Mouse (Mus musculus): ENCODE data around the gene Igf1. TPM values are rescaled to one million over a fixed set of nuclear protein-coding genes. Genes with fewer than 3 reads are reported as not detected.

Igf1 gene
- polyA plus RNA-seq, 1 experiment from 2014 or later, result 16.7 TPM

DNA sequence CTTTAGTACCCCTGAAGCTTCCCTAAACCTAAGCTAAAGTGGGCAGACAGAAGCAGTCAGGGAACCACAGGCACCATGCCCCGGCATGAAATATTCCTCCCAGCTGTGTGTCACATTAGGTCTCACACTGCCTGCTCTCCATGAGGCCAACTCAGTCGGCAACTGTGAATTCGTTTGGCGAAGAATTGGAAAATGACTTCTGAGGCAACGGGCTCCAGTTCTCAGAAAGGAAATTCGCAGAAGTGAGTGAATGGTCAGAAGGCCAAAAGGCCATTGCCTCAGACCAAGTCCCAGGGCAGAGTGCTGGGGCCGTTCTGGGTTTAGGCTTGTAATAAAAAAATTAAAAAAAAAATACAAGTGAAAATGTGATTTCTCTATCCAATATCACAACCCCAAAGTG lies 43.9 kb downstream of the Igf1 start:
- WGBS, result 70% methylated on average over 7 of the region's 7 CpGs

DNA sequence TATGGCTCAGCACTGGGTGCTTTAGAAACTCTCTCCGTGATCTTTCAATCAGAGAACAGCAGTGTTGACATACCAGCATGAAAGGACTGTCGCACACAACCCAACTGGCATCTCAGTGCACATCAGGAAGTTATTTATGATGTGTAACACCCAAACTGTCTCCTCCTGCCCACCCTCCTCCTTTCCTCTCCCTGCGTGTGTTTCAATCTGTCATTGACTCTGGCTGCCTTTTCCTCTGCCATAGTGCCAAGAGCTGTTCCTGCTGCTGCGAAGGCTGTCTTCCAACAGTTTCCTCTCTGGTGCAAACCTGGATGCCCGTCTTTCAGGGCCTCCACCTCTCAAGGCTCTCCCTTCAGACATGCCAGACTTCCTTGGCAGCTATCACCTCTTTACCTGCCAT lies 46.3 kb downstream of the Igf1 start:
- no peaks in the 10 kb centered on the region for H3K36me3 ChIP-seq (ENCODE audit: control insufficient read depth, insufficient read depth, low read length)
- no peak overlapping the region for H3K4me3 ChIP-seq (ENCODE audit: low read depth, low read length)
- no peak overlapping the region for H3K4me2 ChIP-seq
- WGBS, result 81% methylated on average over 5 of the region's 5 CpGs
- H3K27ac ChIP-seq (ENCODE audit: low read depth, low read length), result no peak overlapping the region
- DNase-seq (ENCODE audit: low spot score, missing footprints) (no peak), ATAC-seq (ENCODE audit: low FRiP score) (no peak)
- H3K9ac ChIP-seq (ENCODE audit: low read length), result no peak overlapping the region
- no peaks in the 10 kb centered on the region for H3K4me1 ChIP-seq (ENCODE audit: control insufficient read depth, insufficient read depth, low read length)
- H3K9me3 ChIP-seq (ENCODE audit: control insufficient read depth, low read length), result no peaks in the 10 kb centered on the region
- no peaks in the 10 kb centered on the region for H3K27me3 ChIP-seq (ENCODE audit: control insufficient read depth, insufficient read depth, low read length)

More for the DNA sequence above, 43.9 kb downstream of the Igf1 start:
- H3K27ac ChIP-seq (ENCODE audit: low read depth, low read length), result no peak overlapping the region
- no peaks in the 10 kb centered on the region for H3K27me3 ChIP-seq (ENCODE audit: control insufficient read depth, insufficient read depth, low read length)
- DNase-seq (ENCODE audit: low spot score, missing footprints) (no peak), ATAC-seq (ENCODE audit: low FRiP score) (no peak)
- no peak overlapping the region for H3K9ac ChIP-seq (ENCODE audit: low read length)
- no peaks in the 10 kb centered on the region for H3K36me3 ChIP-seq (ENCODE audit: control insufficient read depth, insufficient read depth, low read length)
- no peak overlapping the region for H3K4me3 ChIP-seq (ENCODE audit: low read depth, low read length)
- no peaks in the 10 kb centered on the region for H3K9me3 ChIP-seq (ENCODE audit: control insufficient read depth, low read length)
- no peaks in the 10 kb centered on the region for H3K4me1 ChIP-seq (ENCODE audit: control insufficient read depth, insufficient read depth, low read length)
- H3K4me2 ChIP-seq, result no peak overlapping the region

DNA sequence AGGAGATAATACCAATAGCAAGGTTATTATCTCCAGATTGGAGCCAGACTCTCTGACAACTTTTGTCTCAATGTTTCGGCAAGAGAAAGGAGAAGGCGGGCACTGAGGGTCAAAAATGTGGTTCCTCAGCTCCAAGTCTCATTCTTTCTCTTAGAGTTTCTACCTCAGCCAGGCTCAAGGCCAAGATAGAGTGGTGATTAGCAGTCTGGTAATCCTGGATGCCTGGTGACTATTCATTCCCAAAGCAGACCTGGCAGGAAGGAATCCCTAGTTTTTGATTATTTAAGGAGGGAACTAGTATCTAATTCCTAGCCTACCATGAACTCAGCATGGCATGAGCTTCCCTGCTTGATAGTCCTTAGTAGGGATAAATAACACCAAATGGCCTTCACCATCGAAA lies 47.0 kb downstream of the Igf1 start:
- WGBS, result 79% methylated on average over 3 of the region's 3 CpGs
- no peaks in the 10 kb centered on the region for H3K4me1 ChIP-seq (ENCODE audit: control insufficient read depth, insufficient read depth, low read length)
- no peak overlapping the region for H3K4me2 ChIP-seq
- no peak overlapping the region for H3K9ac ChIP-seq (ENCODE audit: low read length)
- H3K4me3 ChIP-seq (ENCODE audit: low read depth, low read length), result no peak overlapping the region
- ATAC-seq (ENCODE audit: low FRiP score), result no peak
- H3K36me3 ChIP-seq (ENCODE audit: control insufficient read depth, insufficient read depth, low read length), result no peaks in the 10 kb centered on the region
- no peaks in the 10 kb centered on the region for H3K9me3 ChIP-seq (ENCODE audit: control insufficient read depth, low read length)
- H3K27ac ChIP-seq (ENCODE audit: low read depth, low read length), result no peak overlapping the region
- no peaks in the 10 kb centered on the region for H3K27me3 ChIP-seq (ENCODE audit: control insufficient read depth, insufficient read depth, low read length)
- no peak for DNase-seq (ENCODE audit: low spot score, missing footprints)

DNA sequence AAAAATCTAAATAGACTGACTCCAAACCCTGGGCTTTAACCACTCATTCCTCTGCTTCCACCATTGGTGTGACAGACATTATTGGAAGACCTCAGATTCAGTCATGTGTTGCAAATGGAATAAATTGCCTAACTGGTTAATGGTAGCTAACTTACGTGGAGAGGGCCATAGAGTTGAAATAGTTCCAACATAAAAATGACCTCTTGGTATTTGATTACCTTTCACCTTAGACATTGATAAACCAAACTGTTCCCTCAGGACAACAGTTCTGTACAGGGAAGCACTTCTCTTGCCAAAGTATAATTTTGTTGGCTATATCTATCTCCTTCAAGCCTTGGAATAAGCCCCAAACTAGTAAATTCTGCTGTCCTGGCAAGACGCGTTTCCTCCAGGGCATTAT lies 48.1 kb downstream of the Igf1 start:
- Histone ChIP-seq H3K27ac (ENCODE audit: low read depth, low read length) (no peak overlapping the region), H3K4me1 (ENCODE audit: control insufficient read depth, insufficient read depth, low read length) (no peaks in the 10 kb centered on the region), H3K9ac (ENCODE audit: low read length) (no peak overlapping the region), H3K36me3 (ENCODE audit: control insufficient read depth, insufficient read depth, low read length) (no peaks in the 10 kb centered on the region), H3K27me3 (ENCODE audit: control insufficient read depth, insufficient read depth, low read length) (no peaks in the 10 kb centered on the region), H3K4me3 (ENCODE audit: low read depth, low read length) (no peak overlapping the region), H3K4me2 (no peak overlapping the region), H3K9me3 (ENCODE audit: control insufficient read depth, low read length) (no peaks in the 10 kb centered on the region)
- DNase-seq (ENCODE audit: low spot score, missing footprints) (no peak), ATAC-seq (ENCODE audit: low FRiP score) (no peak)
- WGBS, result 89% methylated on average over 3 of the region's 3 CpGs

DNA sequence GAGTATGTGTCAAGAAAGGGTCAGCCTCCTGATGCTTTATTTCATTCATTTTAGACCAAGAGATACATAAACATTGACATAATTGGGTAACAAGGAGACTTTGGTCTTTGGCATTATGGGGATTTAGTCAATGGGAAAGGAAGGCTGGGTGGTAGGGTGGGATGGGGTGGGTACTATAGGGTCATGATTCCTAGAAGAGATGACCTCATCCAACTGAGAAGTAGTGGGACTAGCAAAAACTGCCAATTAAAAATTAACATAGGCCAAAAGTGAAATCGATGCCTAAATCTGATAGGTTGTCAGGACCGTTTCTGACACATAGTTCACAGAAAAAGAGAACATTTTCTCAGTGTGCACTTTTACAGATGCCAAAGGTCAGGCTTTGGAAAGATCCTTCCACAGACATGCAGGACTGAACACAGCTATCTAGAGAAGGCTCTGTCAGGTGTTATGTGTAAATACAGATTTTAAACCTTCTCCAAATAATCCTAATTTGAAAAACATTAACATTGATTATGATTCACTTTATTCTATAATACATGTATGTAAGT lies 48.8 kb downstream of the Igf1 start:
- H3K4me2 ChIP-seq, result no peak overlapping the region
- DNase-seq (ENCODE audit: low spot score, missing footprints), result no peak
- H3K9me3 ChIP-seq (ENCODE audit: control insufficient read depth, low read length), result no peaks in the 10 kb centered on the region
- no peaks in the 10 kb centered on the region for H3K36me3 ChIP-seq (ENCODE audit: control insufficient read depth, insufficient read depth, low read length)
- ATAC-seq (ENCODE audit: low FRiP score), result no peak
- H3K9ac ChIP-seq (ENCODE audit: low read length), result no peak overlapping the region
- H3K27me3 ChIP-seq (ENCODE audit: control insufficient read depth, insufficient read depth, low read length), result no peaks in the 10 kb centered on the region
- H3K4me3 ChIP-seq (ENCODE audit: low read depth, low read length), result no peak overlapping the region
- H3K27ac ChIP-seq (ENCODE audit: low read depth, low read length), result no peak overlapping the region
- no peaks in the 10 kb centered on the region for H3K4me1 ChIP-seq (ENCODE audit: control insufficient read depth, insufficient read depth, low read length)
- 80% methylated on average over 2 of the region's 2 CpGs for WGBS

DNA sequence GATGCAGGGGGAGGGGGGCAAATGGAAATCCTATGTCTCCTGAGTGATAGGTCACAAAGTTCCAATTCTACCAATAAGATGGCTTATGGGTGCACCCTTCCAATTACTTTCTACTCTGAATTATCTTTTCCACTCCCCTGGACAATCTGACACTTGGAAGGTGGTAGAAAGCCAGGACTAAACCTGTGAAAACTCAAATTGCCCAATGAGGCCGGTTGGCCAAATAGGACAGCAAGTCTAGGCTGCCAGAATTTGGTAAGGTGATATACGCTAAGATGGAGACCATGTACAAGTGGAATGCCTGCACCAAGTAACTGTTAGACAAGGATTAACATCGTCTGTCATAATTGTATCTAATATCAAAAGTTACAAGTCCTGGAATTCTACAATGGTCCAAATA lies 55.8 kb downstream of the Igf1 start:
- H3K4me1 ChIP-seq (ENCODE audit: control insufficient read depth, insufficient read depth, low read length), result no peaks in the 10 kb centered on the region
- no peak overlapping the region for H3K9ac ChIP-seq (ENCODE audit: low read length)
- no peak for ATAC-seq (ENCODE audit: low FRiP score)
- WGBS, result 89% methylated on average over 3 of the region's 3 CpGs
- no peak overlapping the region for H3K4me3 ChIP-seq (ENCODE audit: low read depth, low read length)
- H3K4me2 ChIP-seq, result no peak overlapping the region
- no peaks in the 10 kb centered on the region for H3K27me3 ChIP-seq (ENCODE audit: control insufficient read depth, insufficient read depth, low read length)
- H3K36me3 ChIP-seq (ENCODE audit: control insufficient read depth, insufficient read depth, low read length), result no peaks in the 10 kb centered on the region
- H3K9me3 ChIP-seq (ENCODE audit: control insufficient read depth, low read length), result no peaks in the 10 kb centered on the region
- no peak overlapping the region for H3K27ac ChIP-seq (ENCODE audit: low read depth, low read length)
- DNase-seq (ENCODE audit: low spot score, missing footprints), result no peak

DNA sequence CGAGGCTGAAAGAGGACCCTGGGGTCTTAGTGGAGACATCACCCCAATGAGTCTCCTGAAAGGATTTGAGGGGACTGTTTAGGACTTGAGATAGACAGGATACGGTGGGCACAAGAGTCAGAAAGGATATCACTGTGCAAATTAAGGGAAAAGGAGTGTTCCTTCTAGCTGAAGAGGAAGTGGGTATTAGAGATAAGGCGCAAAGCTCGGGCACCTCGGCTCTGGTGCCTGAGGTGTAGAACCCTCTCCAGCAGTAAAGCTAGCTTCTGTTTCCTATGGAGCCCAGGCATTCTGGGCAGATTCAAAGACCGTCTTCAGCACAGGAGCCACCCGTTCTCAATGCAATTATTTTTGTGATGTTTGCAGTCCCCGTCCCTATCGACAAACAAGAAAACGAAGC lies 56.9 kb downstream of the Igf1 start:
- no peaks in the 10 kb centered on the region for H3K4me1 ChIP-seq (ENCODE audit: control insufficient read depth, insufficient read depth, low read length)
- no peak overlapping the region for H3K9ac ChIP-seq (ENCODE audit: low read length)
- H3K27me3 ChIP-seq (ENCODE audit: control insufficient read depth, insufficient read depth, low read length), result no peaks in the 10 kb centered on the region
- 87% methylated on average over 10 of the region's 10 CpGs for WGBS
- no peaks in the 10 kb centered on the region for H3K36me3 ChIP-seq (ENCODE audit: control insufficient read depth, insufficient read depth, low read length)
- H3K4me2 ChIP-seq, result no peak overlapping the region
- no peak for ATAC-seq (ENCODE audit: low FRiP score)
- no peak for DNase-seq (ENCODE audit: low spot score, missing footprints)
- no peak overlapping the region for H3K27ac ChIP-seq (ENCODE audit: low read depth, low read length)
- no peaks in the 10 kb centered on the region for H3K9me3 ChIP-seq (ENCODE audit: control insufficient read depth, low read length)
- H3K4me3 ChIP-seq (ENCODE audit: low read depth, low read length), result no peak overlapping the region

DNA sequence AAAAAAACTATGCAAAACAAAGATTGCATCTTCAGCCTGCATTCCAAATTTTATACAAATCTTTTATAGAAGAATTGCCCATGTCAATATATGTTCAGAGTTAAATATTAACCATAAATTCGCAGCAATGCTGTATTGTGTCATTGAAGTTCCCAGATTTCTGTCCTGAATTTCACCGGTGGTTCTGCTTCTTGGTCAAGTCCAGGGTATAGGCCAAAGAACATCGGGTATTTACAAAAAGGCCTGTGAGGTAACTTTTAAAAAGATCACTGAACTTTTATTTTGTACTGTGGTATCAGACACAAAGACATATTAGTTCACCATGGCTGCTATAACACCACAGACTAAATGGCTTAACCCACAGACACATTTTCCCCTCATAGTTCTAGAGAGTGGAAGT lies 57.7 kb downstream of the Igf1 start:
- H3K27me3 ChIP-seq (ENCODE audit: control insufficient read depth, insufficient read depth, low read length), result no peaks in the 10 kb centered on the region
- no peak overlapping the region for H3K9ac ChIP-seq (ENCODE audit: low read length)
- no peak overlapping the region for H3K4me2 ChIP-seq
- H3K4me1 ChIP-seq (ENCODE audit: control insufficient read depth, insufficient read depth, low read length), result no peaks in the 10 kb centered on the region
- no peaks in the 10 kb centered on the region for H3K9me3 ChIP-seq (ENCODE audit: control insufficient read depth, low read length)
- no peak overlapping the region for H3K27ac ChIP-seq (ENCODE audit: low read depth, low read length)
- WGBS, result 92% methylated on average over 3 of the region's 3 CpGs
- DNase-seq (ENCODE audit: low spot score, missing footprints) (no peak), ATAC-seq (ENCODE audit: low FRiP score) (no peak)
- no peaks in the 10 kb centered on the region for H3K36me3 ChIP-seq (ENCODE audit: control insufficient read depth, insufficient read depth, low read length)
- H3K4me3 ChIP-seq (ENCODE audit: low read depth, low read length), result no peak overlapping the region

DNA sequence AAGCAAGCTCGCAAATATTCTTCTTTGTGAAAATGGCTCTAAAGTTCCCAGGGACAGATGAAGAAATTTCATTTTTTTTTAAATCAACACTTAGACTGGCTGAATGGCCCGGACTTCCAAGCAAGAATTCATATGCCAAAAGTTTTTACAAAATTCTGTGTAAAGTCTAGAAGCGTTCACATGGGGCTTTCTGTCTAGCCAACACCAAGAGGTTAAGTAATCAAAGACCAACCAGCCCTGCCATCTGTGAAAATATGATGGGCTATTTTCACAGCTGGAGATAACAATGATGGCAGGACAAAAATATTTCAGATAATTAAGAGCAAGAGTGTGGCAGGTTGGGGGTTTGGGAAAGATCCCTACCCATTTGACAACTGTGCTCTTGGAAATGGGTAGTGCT lies 64.2 kb downstream of the Igf1 start:
- Histone ChIP-seq H3K4me3 (ENCODE audit: low read depth, low read length) (no peak overlapping the region), H3K4me1 (ENCODE audit: control insufficient read depth, insufficient read depth, low read length) (peaks cover 1% of the 10 kb centered on the region; the same call in 1 of the 2 replicates), H3K27ac (ENCODE audit: low read depth, low read length) (no peak overlapping the region), H3K9me3 (ENCODE audit: control insufficient read depth, low read length) (no peaks in the 10 kb centered on the region), H3K27me3 (ENCODE audit: control insufficient read depth, insufficient read depth, low read length) (no peaks in the 10 kb centered on the region), H3K9ac (ENCODE audit: low read length) (no peak overlapping the region), H3K4me2 (no peak overlapping the region), H3K36me3 (ENCODE audit: control insufficient read depth, insufficient read depth, low read length) (no peaks in the 10 kb centered on the region)
- ATAC-seq (ENCODE audit: low FRiP score), result no peak
- WGBS, result 87% methylated on average over 3 of the region's 3 CpGs
- no peak for DNase-seq (ENCODE audit: low spot score, missing footprints)

DNA sequence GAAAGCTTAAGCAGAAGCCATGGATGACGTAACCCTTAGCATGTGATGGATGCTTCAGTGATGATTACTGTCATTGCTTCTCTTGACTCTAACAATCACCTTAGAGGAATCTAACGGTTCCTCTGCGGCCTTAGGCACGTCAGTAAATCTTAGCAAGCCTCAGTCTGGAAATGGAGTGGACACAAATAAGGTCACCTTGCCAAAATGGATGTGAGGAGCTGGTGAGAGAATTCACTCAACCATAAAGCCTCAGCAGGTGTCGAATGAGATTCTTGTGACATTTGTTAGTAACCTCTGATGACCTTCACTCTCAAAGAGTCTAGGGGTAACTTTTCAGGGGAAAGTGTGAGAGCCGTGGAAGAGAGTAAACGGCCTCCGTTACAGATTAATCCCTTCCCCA lies 68.5 kb downstream of the Igf1 start:
- H3K9me3 ChIP-seq (ENCODE audit: control insufficient read depth, low read length), result no peaks in the 10 kb centered on the region
- ATAC-seq (ENCODE audit: low FRiP score), result no peak
- H3K27me3 ChIP-seq (ENCODE audit: control insufficient read depth, insufficient read depth, low read length), result no peaks in the 10 kb centered on the region
- no peak overlapping the region for H3K4me3 ChIP-seq (ENCODE audit: low read depth, low read length)
- no peak for DNase-seq (ENCODE audit: low spot score, missing footprints)
- no peak overlapping the region for H3K4me2 ChIP-seq
- WGBS, result 44% methylated on average over 8 of the region's 8 CpGs
- peaks cover 2% of the 10 kb centered on the region; the same call in 1 of the 2 replicates for H3K4me1 ChIP-seq (ENCODE audit: control insufficient read depth, insufficient read depth, low read length)
- no peak overlapping the region for H3K9ac ChIP-seq (ENCODE audit: low read length)
- no peak overlapping the region for H3K27ac ChIP-seq (ENCODE audit: low read depth, low read length)
- no peaks in the 10 kb centered on the region for H3K36me3 ChIP-seq (ENCODE audit: control insufficient read depth, insufficient read depth, low read length)

Data from midbrain, embryonic 11.5 days (tissue).